Mouse (Mus musculus): ENCODE results near the gene Prrc2b. TPM values are rescaled to one million over a fixed set of nuclear protein-coding genes. Genes with fewer than 3 reads are reported as not detected.
A peak's percentile ranks its signal among the peaks of the same experiment; 100 is the strongest.

The Prrc2b gene
- 54.7 and 66.5 TPM in 2 replicates for polyA plus RNA-seq (2016; fragmentation: Nextera tagmentation; extraction: Ambion mirVana)

DNA sequence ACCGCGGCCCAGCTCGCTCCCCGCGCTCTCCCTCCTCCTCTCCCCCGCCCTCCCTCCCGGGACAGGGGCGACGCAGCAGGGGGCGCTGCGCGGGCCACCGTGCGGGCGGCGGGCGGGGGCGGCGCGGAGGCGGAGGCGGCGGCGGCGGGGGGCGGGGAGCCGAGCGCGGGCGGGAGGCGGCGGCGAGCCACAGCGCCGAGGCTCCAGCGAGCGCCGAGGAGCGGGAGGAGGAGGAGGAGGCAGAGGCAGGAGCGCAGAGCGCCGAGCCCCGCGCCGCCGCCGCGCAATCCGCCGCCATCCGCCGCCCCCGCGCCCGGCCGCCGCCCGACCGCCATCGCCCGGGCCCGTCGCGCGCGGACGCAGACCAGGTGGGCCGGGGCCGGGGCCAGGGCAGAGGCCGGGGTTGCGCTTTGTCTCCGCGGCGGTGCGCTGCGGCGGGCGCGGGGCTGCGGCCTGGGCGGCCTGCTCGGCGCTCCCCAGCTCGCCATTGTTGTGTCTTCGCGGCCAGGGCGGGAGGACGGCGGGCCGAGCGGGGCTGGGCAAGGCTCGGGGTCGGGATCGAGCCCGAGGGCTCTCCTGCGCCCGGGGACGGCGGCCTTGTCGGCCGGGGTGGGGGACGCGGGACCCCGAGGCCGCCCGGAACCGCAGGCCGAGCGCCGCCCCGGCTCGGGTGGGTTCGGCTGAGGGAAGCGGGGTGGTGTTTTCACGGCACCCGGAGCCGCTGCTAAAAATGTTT lies at the start of gene Prrc2b:
TSS of gene Prrc2b (plus strand) at position 159 of the 736 bp plus-strand sequence.
- H3K4me2 ChIP-seq: peak within 1 kb of the TSS; percentile 96
- H3K27ac ChIP-seq (ENCODE audit: poor library complexity, severe bottlenecking): peak within 1 kb of the TSS; percentile 97
- 1% methylated on average over 89 of the region's 117 CpGs for WGBS
- peak within 1 kb of the TSS; percentile 97 for H3K9ac ChIP-seq
- H3K4me1 ChIP-seq (replicated peaks): peaks cover 45% of the 10 kb centered on the region
- H3K9me3 ChIP-seq (replicated peaks): no peaks in the 10 kb centered on the region
- H3K4me3 ChIP-seq: peak within 1 kb of the TSS; percentile 80
- peak; percentile 80 for ATAC-seq (ENCODE audit: insufficient number of reproducible peaks, low FRiP score)
- no peaks in the 10 kb centered on the region for H3K36me3 ChIP-seq
- H3K27me3 ChIP-seq (replicated peaks): no peaks in the 10 kb centered on the region

DNA sequence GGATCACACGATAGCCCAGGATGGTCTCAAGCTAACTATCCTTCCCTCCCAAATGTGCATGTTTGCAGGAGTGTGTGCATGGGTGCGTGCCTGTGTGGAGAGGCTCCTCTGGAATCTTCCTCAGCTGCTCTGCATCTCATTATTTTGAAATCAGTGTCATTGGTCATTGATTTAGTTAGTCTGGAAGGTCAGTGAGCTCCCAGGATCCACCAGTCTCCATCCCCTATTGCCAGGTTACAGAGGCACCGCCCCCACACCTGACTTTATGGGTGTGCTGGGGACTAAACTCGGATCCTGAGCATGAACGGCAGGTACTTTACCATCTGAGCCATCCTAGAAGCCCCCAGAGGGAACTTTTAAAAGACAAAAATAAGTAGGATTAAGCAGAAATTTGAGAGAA lies 47.9 kb upstream of the Prrc2b start:
- Histone ChIP-seq H3K4me1 (replicated peaks) (peaks cover 38% of the 10 kb centered on the region), H3K36me3 (peaks cover 25% of the 10 kb centered on the region), H3K4me2 (0 out of 2 replicates have a peak overlapping the region, but pooled peaks have one; percentile 6), H3K9ac (no peak overlapping the region), H3K27ac (ENCODE audit: poor library complexity, severe bottlenecking) (no peak overlapping the region), H3K9me3 (replicated peaks) (peaks cover 3% of the 10 kb centered on the region; the same call in 1 of the 2 replicates), H3K4me3 (no peak overlapping the region), H3K27me3 (replicated peaks) (no peaks in the 10 kb centered on the region)
- no peak for ATAC-seq (ENCODE audit: insufficient number of reproducible peaks, low FRiP score)
- WGBS: 63% methylated on average over 5 of the region's 5 CpGs

DNA sequence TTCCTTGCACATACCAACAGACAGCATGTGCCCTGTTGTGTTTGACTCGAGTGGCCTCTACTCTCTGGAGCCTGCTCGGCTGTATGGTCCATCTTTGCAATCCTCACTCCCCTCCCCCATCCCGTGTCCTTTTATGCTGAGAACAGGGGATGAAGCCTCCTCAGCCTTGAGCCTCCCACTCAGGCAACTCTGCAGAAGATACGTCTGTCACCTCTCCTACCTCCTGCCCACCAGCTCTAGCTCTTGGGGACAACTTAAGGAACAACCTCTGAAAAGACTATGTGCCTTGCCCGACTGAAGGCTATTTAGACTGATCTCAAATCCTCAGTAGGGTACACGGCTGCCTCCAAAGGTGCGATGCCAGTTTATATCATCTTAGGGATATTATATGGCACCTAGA lies 47.3 kb upstream of the Prrc2b start:
- H3K27me3 ChIP-seq (replicated peaks): no peaks in the 10 kb centered on the region
- H3K36me3 ChIP-seq: peaks cover 26% of the 10 kb centered on the region
- peaks cover 38% of the 10 kb centered on the region for H3K4me1 ChIP-seq (replicated peaks)
- 69% methylated on average over 7 of the region's 7 CpGs for WGBS
- H3K4me3 ChIP-seq: no peak overlapping the region
- no peak for ATAC-seq (ENCODE audit: insufficient number of reproducible peaks, low FRiP score)
- H3K4me2 ChIP-seq: 0 out of 2 replicates have a peak overlapping the region, but pooled peaks have one; percentile 6
- peaks cover 3% of the 10 kb centered on the region; the same call in 1 of the 2 replicates for H3K9me3 ChIP-seq (replicated peaks)
- H3K9ac ChIP-seq: peak overlapping the region; percentile 17; the same call in 1 of the 2 replicates
- peak overlapping the region; percentile 92; the same call in 1 of the 2 replicates for H3K27ac ChIP-seq (ENCODE audit: poor library complexity, severe bottlenecking)

DNA sequence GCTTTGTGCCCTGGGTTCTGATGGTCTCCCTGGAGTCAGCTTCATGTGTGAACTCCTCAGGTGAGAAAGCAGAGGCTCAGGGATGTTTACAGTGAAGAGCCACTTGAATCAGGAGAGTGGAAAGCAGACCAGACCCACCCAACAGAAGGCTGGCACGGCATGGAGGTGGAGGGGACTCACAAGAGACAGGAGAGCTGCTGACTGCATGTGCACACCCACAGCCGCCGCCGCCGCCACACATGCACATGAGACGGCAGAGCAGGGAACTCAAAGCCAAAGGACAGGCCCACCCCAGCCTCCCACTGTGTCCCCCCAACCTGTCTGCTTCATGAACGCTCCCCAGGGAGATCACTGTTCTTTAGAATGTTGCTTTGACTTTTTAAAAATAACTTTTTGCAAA lies 46.8 kb upstream of the Prrc2b start:
- ATAC-seq (ENCODE audit: insufficient number of reproducible peaks, low FRiP score): no peak
- Histone ChIP-seq H3K4me2 (no peak overlapping the region), H3K9ac (peak overlapping the region; percentile 17; the same call in 1 of the 2 replicates), H3K9me3 (replicated peaks) (peaks cover 3% of the 10 kb centered on the region; the same call in 1 of the 2 replicates), H3K27ac (ENCODE audit: poor library complexity, severe bottlenecking) (peak overlapping the region; percentile 92), H3K36me3 (peaks cover 28% of the 10 kb centered on the region), H3K4me1 (replicated peaks) (peaks cover 38% of the 10 kb centered on the region), H3K4me3 (no peak overlapping the region), H3K27me3 (replicated peaks) (no peaks in the 10 kb centered on the region)
- 86% methylated on average over 7 of the region's 7 CpGs for WGBS

DNA sequence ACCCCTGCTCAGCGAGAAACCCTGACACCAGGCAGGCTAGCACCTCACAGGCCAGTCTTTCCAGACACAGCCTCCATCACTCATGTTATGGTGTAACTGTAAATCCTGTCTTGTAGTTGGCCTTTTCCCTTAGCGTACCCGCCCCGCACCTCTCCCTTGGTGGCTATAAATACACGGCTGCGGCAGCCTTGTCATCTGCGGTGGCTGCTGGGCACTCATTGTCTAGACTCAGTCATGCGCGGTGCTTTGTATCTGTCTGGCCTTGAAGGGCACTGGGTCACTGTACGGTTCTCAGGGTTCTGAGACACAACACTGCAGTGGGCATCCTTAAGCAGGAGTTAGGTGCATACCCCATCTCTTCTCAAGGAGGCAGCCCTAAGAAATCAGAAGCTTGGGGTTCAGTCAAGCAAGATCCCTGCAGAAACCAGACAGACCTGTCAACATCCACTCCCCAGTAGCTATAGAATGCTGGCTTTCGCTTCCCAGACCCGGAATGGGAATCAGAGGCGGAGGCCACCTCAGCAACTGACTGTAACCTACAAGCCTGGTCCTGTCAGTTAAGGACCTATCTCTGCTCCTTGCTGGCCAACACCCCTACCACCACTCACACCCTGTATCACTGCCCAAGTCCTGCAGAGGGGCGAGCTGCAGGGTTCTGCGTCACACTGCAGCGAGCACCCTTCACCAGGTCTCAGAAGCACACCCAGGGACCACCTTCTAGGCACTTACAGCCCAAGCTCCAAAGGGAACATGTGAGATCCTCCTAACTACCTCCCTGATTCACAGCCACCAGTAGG lies 45.6 kb upstream of the Prrc2b start:
- Histone ChIP-seq H3K9me3 (replicated peaks) (peaks cover 3% of the 10 kb centered on the region; the same call in 1 of the 2 replicates), H3K36me3 (peaks cover 27% of the 10 kb centered on the region), H3K4me1 (replicated peaks) (peaks cover 38% of the 10 kb centered on the region), H3K9ac (peak overlapping the region; percentile 52), H3K27me3 (replicated peaks) (no peaks in the 10 kb centered on the region), H3K4me3 (no peak overlapping the region), H3K27ac (ENCODE audit: poor library complexity, severe bottlenecking) (peak overlapping the region; percentile 92), H3K4me2 (peak overlapping the region; percentile 26; the same call in 1 of the 2 replicates)
- peak; percentile 62; the same call in 1 of the 2 replicates for ATAC-seq (ENCODE audit: insufficient number of reproducible peaks, low FRiP score)
- 47% methylated on average over 16 of the region's 16 CpGs for WGBS

DNA sequence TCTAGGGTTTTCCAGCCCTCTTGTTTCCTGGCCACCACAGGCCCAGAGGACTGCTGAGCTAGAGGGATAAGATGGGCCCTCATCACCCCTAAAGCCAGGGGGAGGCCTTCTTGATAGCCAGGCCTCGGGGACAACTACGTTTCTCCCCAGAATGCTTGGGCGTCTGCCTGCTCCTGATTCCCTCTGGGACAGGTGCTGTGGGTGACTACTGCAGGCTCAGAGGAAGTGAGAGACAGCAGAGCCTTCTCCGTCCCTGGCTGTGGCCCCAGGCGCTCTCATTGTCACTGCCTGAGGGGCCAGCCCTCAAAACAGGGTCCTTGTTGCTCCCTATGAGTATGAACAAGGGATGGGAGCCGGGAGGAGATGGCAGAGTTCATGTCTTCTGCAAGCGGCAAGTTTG lies 45.0 kb upstream of the Prrc2b start:
- H3K4me2 ChIP-seq: no peak overlapping the region
- peak overlapping the region; percentile 92 for H3K27ac ChIP-seq (ENCODE audit: poor library complexity, severe bottlenecking)
- no peaks in the 10 kb centered on the region for H3K27me3 ChIP-seq (replicated peaks)
- H3K4me3 ChIP-seq: no peak overlapping the region
- WGBS: 72% methylated on average over 7 of the region's 7 CpGs
- peak overlapping the region; percentile 52 for H3K9ac ChIP-seq
- peaks cover 40% of the 10 kb centered on the region for H3K4me1 ChIP-seq (replicated peaks)
- peaks cover 23% of the 10 kb centered on the region for H3K36me3 ChIP-seq
- H3K9me3 ChIP-seq (replicated peaks): no peaks in the 10 kb centered on the region
- no peak for ATAC-seq (ENCODE audit: insufficient number of reproducible peaks, low FRiP score)

DNA sequence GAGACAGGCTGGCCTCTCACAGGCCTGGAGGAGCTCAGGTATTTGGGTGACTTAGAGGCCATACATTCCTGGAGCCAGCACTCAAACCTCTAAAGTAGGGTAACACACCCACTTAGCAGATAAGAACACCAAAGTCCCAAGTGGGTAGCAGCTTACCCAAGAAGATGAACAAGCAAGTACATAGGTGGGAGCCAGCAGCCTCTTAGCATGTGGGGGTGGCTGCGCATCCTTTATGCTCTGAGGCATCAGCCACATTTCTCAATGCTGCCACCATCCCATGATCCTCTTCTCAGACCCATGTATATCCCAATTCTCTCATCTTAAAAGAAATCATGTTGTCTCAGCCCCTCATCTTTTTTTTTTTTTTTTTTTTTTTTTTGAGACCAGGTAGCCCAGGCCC lies 39.6 kb upstream of the Prrc2b start:
- Histone ChIP-seq H3K27me3 (replicated peaks) (no peaks in the 10 kb centered on the region), H3K27ac (ENCODE audit: poor library complexity, severe bottlenecking) (no peak overlapping the region), H3K9me3 (replicated peaks) (peaks cover 4% of the 10 kb centered on the region), H3K36me3 (peaks cover 19% of the 10 kb centered on the region), H3K9ac (no peak overlapping the region), H3K4me1 (replicated peaks) (peaks cover 14% of the 10 kb centered on the region), H3K4me3 (no peak overlapping the region), H3K4me2 (no peak overlapping the region)
- 93% methylated on average over 1 of the region's 1 CpGs for WGBS
- ATAC-seq (ENCODE audit: insufficient number of reproducible peaks, low FRiP score): no peak

DNA sequence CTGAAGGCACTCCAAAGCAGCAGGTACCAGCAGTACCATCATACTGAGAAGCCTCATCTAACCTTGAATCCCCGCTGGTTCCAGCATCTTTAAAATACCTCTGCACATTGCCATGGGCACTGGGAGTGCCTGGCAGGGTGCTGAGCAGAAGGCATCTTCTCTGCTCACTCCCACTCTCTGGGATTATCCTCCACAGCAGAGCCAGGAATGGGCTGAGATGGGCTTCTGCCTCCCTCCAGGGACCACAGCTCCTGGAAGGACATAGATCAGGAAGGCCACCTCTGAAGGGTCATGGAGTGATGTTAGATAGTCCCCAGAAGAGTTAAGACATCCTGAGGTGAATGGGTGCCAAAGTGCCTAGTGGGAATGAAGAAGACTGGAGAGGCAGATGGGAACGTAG lies 38.3 kb upstream of the Prrc2b start:
- Histone ChIP-seq H3K27me3 (replicated peaks) (no peaks in the 10 kb centered on the region), H3K4me1 (replicated peaks) (peaks cover 11% of the 10 kb centered on the region; the same call in 1 of the 2 replicates)
- WGBS: 70% methylated on average over 2 of the region's 2 CpGs

DNA sequence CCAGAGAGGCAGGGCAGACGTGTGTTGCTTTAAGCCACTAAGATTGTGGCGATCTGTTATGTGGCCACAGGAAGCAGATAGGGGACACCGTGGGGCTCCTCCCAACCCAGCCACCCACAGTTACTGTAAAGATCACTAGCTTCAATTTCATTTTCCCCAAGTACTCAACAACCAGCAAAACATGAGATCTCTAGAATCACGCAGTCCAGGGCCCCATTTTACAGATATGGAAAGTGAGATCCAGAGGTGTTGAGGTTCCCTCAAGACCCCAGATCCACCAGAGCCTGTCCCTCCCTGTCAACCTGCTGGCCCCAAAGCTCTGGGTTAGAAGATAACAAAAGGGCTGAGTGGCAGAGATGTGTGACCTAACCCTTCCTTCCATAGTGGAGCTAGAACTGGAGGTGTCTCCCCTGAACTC lies 35.0 kb upstream of the Prrc2b start:
- 80% methylated on average over 4 of the region's 4 CpGs for WGBS
- H3K27me3 ChIP-seq (replicated peaks): no peaks in the 10 kb centered on the region
- ATAC-seq (ENCODE audit: insufficient number of reproducible peaks, low FRiP score): 0 out of 2 replicates have a peak, but pooled peaks have one; percentile 61
- peaks cover 10% of the 10 kb centered on the region for H3K9me3 ChIP-seq (replicated peaks)
- H3K4me2 ChIP-seq: no peak overlapping the region
- H3K27ac ChIP-seq (ENCODE audit: poor library complexity, severe bottlenecking): no peak overlapping the region; the same call in 1 of the 2 replicates
- H3K4me3 ChIP-seq: no peak overlapping the region
- H3K9ac ChIP-seq: no peak overlapping the region
- H3K36me3 ChIP-seq: no peaks in the 10 kb centered on the region
- peaks cover 13% of the 10 kb centered on the region for H3K4me1 ChIP-seq (replicated peaks)

More for the DNA sequence above, 38.3 kb upstream of the Prrc2b start:
- Histone ChIP-seq H3K4me3 (no peak overlapping the region), H3K27ac (ENCODE audit: poor library complexity, severe bottlenecking) (no peak overlapping the region), H3K36me3 (peaks cover 19% of the 10 kb centered on the region), H3K9me3 (replicated peaks) (peaks cover 10% of the 10 kb centered on the region), H3K9ac (no peak overlapping the region), H3K4me2 (no peak overlapping the region)
- ATAC-seq (ENCODE audit: insufficient number of reproducible peaks, low FRiP score): no peak

DNA sequence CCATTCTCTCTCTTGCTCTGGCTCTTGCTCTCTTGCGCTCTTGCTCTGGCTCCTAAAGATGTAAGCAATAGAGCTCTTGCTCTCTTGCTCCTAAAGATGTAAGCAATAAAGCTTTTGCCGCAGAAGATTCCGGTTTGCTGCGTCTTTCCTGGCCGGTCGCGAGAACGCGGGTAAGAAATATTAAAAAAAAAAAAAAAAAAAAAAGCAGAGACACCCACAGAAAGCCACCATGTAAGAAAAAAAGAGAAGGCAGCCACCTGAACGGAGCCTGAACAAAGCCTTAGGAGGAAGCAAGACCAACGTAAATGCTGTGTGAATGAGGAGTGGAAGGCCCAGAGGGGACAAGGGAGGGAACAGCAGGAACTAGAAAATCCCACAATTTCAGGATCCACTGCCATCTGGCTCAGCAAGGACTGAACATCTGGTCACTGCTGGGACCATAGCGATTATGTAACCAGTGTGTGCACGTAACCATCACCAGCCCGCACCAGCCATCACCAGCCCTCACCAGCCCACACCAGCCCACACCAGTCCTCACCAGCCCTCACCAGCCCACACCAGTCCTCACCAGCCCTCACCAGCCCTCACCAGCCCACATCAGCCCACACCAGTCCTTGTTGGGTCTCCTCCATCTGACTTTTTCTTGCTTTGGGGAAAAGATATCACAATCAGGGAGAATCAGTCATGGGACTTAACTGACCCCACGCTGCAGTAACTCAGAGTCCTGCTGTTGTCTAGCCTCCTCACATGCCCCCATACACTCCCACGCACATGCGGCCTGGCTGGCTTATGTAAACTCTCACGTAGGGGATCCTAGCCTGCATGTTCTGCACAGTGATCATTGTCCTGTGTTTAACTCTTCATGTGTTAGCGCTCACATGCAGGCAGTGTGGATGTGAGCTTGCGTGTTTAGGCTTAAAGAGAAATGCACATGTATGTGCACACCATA lies 30.8 kb upstream of the Prrc2b start:
- no peaks in the 10 kb centered on the region for H3K27me3 ChIP-seq (replicated peaks)
- no peak overlapping the region; the same call in 1 of the 2 replicates for H3K9ac ChIP-seq
- no peak overlapping the region for H3K4me2 ChIP-seq
- peaks cover 10% of the 10 kb centered on the region for H3K9me3 ChIP-seq (replicated peaks)
- H3K4me1 ChIP-seq (replicated peaks): peaks cover 14% of the 10 kb centered on the region
- no peaks in the 10 kb centered on the region for H3K36me3 ChIP-seq
- WGBS: 91% methylated on average over 20 of the region's 20 CpGs
- 0 out of 2 replicates have a peak, but pooled peaks have one; percentile 15 for ATAC-seq (ENCODE audit: insufficient number of reproducible peaks, low FRiP score)
- H3K4me3 ChIP-seq: no peak overlapping the region
- H3K27ac ChIP-seq (ENCODE audit: poor library complexity, severe bottlenecking): 0 out of 2 replicates have a peak overlapping the region, but pooled peaks have one; percentile 12

Data from heart, embryonic 12.5 days (tissue).